Mouse (Mus musculus) cerebellum, adult 18-20 months (tissue): ENCODE data around the gene Rab36.

Experiments used
- DNase-seq, 2 experiments: peaks; one replicate each; pipeline ENCODE4 v3.0.0; 2021

Gene Rab36

GRCm38 (mm10) chr10:75070281-75070976 is 33.6 kb downstream of the Rab36 start:
- no peak for DNase-seq

- DNase-seq: no peak
Measured at GRCm38 (mm10) chr10:75075665-75076064, 38.8 kb downstream of the Rab36 start.

- no peak for DNase-seq
Measured at GRCm38 (mm10) chr10:75078174-75079128, 41.6 kb downstream of the Rab36 start.

DNA sequence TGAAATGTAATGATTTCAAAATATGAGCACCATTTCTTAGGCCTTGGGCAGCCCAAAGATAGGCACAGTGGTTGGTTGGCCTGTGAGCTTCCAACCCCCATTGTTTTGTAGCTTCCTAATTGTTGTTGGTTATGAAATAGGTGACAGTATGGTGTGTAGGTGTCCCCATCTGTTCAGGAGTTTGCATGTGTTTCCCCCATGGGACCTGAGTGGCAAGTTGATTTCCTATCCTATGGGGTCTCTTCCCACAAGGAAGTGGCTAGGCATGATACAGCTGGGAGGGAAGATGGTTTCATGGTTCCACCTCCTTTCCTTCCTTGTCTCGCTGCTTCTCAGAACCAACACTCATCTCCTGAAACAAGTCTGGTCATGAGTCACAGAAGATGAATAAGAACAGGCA is 48.5 kb downstream of the Rab36 start:
- DNase-seq: no peak

DNA sequence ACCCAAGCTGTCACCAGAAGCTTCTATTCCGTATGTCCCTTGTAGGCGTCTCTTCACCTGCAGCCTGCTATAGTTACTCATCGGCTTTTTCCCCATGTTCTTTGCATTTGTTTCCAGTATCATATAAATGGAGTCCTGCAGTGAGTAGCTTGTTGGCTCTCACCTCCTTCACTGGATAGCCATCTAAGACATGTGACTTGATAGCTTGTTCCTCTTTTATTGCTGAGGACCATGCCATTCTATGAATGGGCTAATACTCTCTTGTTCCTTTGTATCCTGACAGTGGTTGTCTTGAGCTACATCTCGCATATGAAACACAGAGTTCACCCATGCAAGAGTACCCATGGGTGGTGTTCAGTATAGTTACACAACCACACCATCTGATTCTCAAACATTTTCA is 51.6 kb downstream of the Rab36 start:
- no peak for DNase-seq

GRCm38 (mm10) chr10:75091478-75092152 is 54.8 kb downstream of the Rab36 start:
- DNase-seq: peak; percentile 62 to 75

- no peak for DNase-seq
Measured at GRCm38 (mm10) chr10:75093252-75093987, 56.6 kb downstream of the Rab36 start.

- DNase-seq: no peak
Measured at GRCm38 (mm10) chr10:75094338-75094737, 57.5 kb downstream of the Rab36 start.

GRCm38 (mm10) chr10:75095216-75095615 is 58.4 kb downstream of the Rab36 start:
- no peak for DNase-seq

- DNase-seq: no peak
Measured at GRCm38 (mm10) chr10:75098446-75099183, 61.8 kb downstream of the Rab36 start.

DNA sequence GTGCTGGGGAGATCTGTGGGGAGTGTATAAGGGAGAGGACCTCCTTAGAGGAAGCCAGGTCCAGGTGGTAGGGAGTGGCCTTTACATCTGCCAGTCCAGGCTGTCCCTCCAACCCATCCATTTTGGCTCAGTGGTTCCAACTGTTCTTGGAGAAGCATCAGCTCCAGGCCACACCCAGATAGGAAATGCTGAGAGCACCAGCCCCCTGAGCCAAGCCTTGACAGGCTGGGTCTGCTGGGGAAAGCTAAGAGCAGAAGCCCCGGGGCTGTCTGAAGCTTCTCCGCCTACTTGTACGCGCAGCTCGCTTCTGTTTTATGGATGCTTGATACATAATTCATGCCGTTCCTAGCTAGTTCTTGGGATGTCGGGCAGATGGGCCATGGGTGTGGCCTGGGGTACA is 63.4 kb downstream of the Rab36 start:
- DNase-seq: peak; percentile 33 to 43

GRCm38 (mm10) chr10:75103502-75103901 is 66.6 kb downstream of the Rab36 start:
- no peak for DNase-seq
